Mouse (Mus musculus) limb, embryonic 10.5 days (tissue): Measurements from ENCODE around the gene Wdr43. TPM values are rescaled to one million over a fixed set of nuclear protein-coding genes. Genes with fewer than 3 reads are reported as not detected.

ENCODE experiments used
- DNase-seq: peaks from one replicate; pipeline ENCODE4 v3.0.0-alpha.2; 2017; ENCODE audit warnings: low spot score
- H3K27ac ChIP-seq: fragments of 300-500 bp; sonication (generic); 2 replicates; pipeline ENCODE4 v1.5.1; 2016; ENCODE audit warnings: mild to moderate bottlenecking
- H3K27me3 ChIP-seq: fragments of 300-500 bp; sonication (generic); 2 replicates; pipeline ENCODE4 v1.6.1; 2016; ENCODE audit warnings: low read depth, mild to moderate bottlenecking; ENCODE audit not compliant: poor library complexity, severe bottlenecking
- H3K36me3 ChIP-seq: fragments of 300-500 bp; sonication (generic); 2 replicates; pipeline ENCODE4 v1.6.1; 2016; ENCODE audit warnings: mild to moderate bottlenecking, moderate library complexity
- H3K4me1 ChIP-seq: fragments of 300-500 bp; sonication (generic); 2 replicates; pipeline ENCODE4 v1.6.1; 2016
- H3K4me3 ChIP-seq: fragments of 300-500 bp; sonication (generic); 2 replicates; pipeline ENCODE4 v1.5.1; 2016; ENCODE audit warnings: mild to moderate bottlenecking, moderate library complexity
- H3K9me3 ChIP-seq: fragments of 300-500 bp; sonication (generic); replicated peaks from 2 replicates; pipeline ENCODE4 v1.6.1; 2016; ENCODE audit warnings: mild to moderate bottlenecking
- WGBS: fragments of 180-500 bp; shearing (Covaris S2); methylation state at CpG from one replicate; pipeline ENCODE4 v1.1.7; 2016; 5-methylcytosine and 5-hydroxymethylcytosine counted together
- polyA plus RNA-seq: library from polyadenylated mRNA; unstranded; fragments of >200 nt; fragmentation: Nextera tagmentation; extraction: Ambion mirVana; gene quantifications from 2 replicates; pipeline ENCODE4 v1.2.1, GENCODE M21; 2016

The Wdr43 gene
- polyA plus RNA-seq, 1 experiment from 2014 or later: 116 TPM

- Histone ChIP-seq H3K27me3 (no peaks in the 10 kb centered on the region), H3K4me1 (peaks cover 25% of the 10 kb centered on the region), H3K36me3 (no peaks in the 10 kb centered on the region), H3K9me3 (no peaks in the 10 kb centered on the region), H3K4me3 (no peak overlapping the region), H3K27ac (no peak overlapping the region)
- DNase-seq: no peak
- 84% methylated on average over 8 of the region's 8 CpGs for WGBS
Measured at GRCm38 (mm10) chr17:71695151-71695550, 79.5 kb downstream of the Wdr43 start.

DNA sequence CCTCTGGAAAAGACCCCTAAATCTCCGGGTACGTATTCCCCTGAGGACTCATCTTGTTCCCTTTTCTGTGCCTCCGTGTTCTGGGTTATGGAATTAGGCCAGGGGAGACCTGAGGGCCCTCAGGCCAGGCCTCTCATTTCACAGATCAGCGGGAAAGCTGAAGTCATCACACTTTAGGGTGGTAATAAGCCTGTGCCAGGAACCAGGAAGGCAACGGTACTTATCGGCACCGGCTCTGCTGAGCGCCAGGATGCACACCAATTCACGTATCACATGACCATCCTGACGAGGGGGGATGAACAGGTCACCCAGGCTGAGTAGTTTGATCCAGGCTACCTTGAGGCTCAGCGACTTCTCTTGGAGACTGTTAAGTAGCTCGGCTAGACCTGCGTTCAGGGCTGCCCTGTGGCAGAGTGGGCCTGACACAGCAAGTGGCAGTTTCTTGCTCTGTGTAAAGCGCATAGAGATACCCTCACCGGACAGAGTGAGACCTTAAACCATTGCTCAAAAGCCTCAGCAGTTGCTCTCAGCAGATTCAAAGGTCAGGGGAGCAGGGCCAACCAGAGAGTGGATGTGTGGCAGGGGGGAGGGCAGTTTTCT is 80.1 kb downstream of the Wdr43 start:
- Histone ChIP-seq H3K27me3 (no peaks in the 10 kb centered on the region), H3K4me1 (peaks cover 25% of the 10 kb centered on the region), H3K36me3 (no peaks in the 10 kb centered on the region), H3K27ac (peak overlapping the region; percentile 42; the same call in 1 of the 2 replicates), H3K4me3 (no peak overlapping the region), H3K9me3 (no peaks in the 10 kb centered on the region)
- WGBS: 78% methylated on average over 15 of the region's 15 CpGs
- DNase-seq: no peak

DNA sequence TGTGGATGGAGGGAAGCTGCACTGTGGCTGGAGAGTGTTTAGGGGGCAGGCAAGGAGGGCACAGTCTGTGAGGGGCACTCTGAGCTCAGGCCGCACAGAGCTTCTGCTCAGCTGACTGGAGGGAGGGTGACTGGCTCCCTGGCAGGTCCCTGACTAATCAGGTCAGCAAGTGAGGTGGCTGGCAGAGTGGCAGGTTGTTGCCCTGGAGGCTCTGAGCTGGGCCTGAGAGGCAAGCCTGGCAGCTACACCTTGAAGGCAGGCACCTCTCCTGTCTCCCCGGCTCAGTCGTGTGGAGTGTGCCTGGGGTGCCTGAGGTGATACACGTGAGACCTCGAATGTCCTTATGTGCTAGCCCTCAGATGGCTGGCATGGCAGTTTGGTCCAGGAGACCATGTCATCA is 80.7 kb downstream of the Wdr43 start:
- Histone ChIP-seq H3K4me3 (no peak overlapping the region), H3K36me3 (no peaks in the 10 kb centered on the region), H3K27ac (peak overlapping the region; percentile 42; the same call in 1 of the 2 replicates), H3K9me3 (no peaks in the 10 kb centered on the region), H3K27me3 (no peaks in the 10 kb centered on the region), H3K4me1 (peaks cover 25% of the 10 kb centered on the region)
- DNase-seq: no peak
- WGBS: 85% methylated on average over 5 of the region's 5 CpGs

DNA sequence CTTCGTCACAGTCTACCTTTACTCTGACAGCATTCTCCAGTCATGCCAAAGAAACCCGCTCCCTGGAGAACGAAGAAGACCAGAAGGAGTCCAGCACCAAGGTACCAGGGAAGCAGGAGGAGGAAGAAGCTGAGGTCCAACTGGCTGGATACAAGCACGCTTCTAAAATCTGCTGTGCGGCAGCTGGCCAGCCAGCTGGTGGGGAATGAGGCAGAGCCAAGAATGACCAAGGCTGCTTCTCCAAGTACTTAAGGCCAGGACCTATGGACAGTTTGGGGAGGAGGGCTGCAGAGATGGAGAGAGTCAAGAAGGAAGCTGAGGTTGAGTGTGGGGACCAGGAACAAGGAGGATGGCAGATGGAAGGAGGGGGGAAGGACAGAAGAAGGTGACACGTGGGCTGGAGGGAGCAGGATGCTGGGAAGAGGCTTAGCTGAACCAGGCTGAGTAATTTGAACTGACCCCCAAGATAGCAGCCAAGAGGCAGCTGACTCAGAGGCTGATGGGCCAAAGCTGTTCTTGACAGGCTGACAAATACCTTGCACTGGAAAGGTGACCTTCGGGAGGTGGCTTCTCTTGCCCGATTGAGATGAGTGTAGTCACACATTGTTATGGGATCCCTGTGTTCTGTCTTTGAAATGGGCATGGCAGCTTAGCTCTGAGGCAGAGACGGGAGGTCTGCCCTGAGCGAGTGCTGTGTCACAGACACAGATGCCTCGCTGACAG is 82.4 kb downstream of the Wdr43 start:
- Histone ChIP-seq H3K36me3 (no peaks in the 10 kb centered on the region), H3K4me3 (no peak overlapping the region), H3K27me3 (no peaks in the 10 kb centered on the region), H3K9me3 (no peaks in the 10 kb centered on the region), H3K27ac (no peak overlapping the region), H3K4me1 (peaks cover 21% of the 10 kb centered on the region)
- 78% methylated on average over 11 of the region's 11 CpGs for WGBS
- DNase-seq: no peak

GRCm38 (mm10) chr17:71698619-71698956 is 82.9 kb downstream of the Wdr43 start:
- Histone ChIP-seq H3K9me3 (no peaks in the 10 kb centered on the region), H3K4me3 (no peak overlapping the region), H3K27me3 (no peaks in the 10 kb centered on the region), H3K27ac (no peak overlapping the region), H3K36me3 (no peaks in the 10 kb centered on the region), H3K4me1 (peaks cover 15% of the 10 kb centered on the region)
- WGBS: 93% methylated on average over 11 of the region's 11 CpGs
- no peak for DNase-seq

DNA sequence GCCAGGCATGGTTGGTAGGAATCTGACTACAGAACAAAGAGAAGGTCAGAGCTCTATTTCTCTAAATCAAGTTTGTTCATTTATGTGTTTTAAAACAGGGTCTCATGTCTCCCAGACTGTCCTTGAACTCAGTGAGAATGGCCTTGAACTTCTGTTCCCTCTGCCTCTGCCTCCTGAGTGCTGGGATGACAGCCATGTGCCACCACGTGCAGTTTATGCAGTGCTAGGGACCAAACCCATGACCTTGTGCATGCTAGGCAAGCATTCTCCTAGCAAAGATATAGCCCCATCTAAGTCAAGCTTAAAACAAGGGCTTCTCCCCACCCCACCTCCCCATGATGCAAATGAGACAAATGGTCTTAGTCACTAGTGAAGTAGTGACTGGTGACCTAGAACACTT is 89.4 kb downstream of the Wdr43 start:
- no peak overlapping the region for H3K27ac ChIP-seq
- no peak for DNase-seq
- no peaks in the 10 kb centered on the region for H3K36me3 ChIP-seq
- WGBS: 61% methylated on average over 1 of the region's 1 CpGs
- no peaks in the 10 kb centered on the region for H3K27me3 ChIP-seq
- H3K9me3 ChIP-seq: no peaks in the 10 kb centered on the region
- H3K4me3 ChIP-seq: no peak overlapping the region
- H3K4me1 ChIP-seq: no peaks in the 10 kb centered on the region; the same call in 1 of the 2 replicates

- Histone ChIP-seq H3K4me3 (no peak overlapping the region), H3K4me1 (no peaks in the 10 kb centered on the region; the same call in 1 of the 2 replicates), H3K27me3 (no peaks in the 10 kb centered on the region), H3K9me3 (no peaks in the 10 kb centered on the region), H3K36me3 (no peaks in the 10 kb centered on the region), H3K27ac (no peak overlapping the region)
- WGBS: 88% methylated on average over 14 of the region's 14 CpGs
- no peak for DNase-seq
Measured at GRCm38 (mm10) chr17:71705550-71706480, 90.1 kb downstream of the Wdr43 start.

- Histone ChIP-seq H3K4me1 (no peaks in the 10 kb centered on the region; the same call in 1 of the 2 replicates), H3K9me3 (no peaks in the 10 kb centered on the region), H3K36me3 (no peaks in the 10 kb centered on the region), H3K27ac (no peak overlapping the region), H3K4me3 (no peak overlapping the region), H3K27me3 (no peaks in the 10 kb centered on the region)
- WGBS: 72% methylated on average over 4 of the region's 4 CpGs
- DNase-seq: no peak
Measured at GRCm38 (mm10) chr17:71707715-71708114, 92.0 kb downstream of the Wdr43 start.

Other genes starting within 250 kb of the Wdr43 start
- 5.1 and 6.9 TPM in 2 replicates for gene Gm4707, start 156.0 kb upstream of the Wdr43 start, polyA plus RNA-seq
- 73.6 and 82.6 TPM in 2 replicates for gene Smchd1, start 140.6 kb upstream of the Wdr43 start, polyA plus RNA-seq
- 53.4 and 59.9 TPM in 2 replicates for gene Ndc80, start 89.0 kb upstream of the Wdr43 start, polyA plus RNA-seq
- 0.73 and 0.76 TPM in 2 replicates for gene Spdya, start 63.8 kb upstream of the Wdr43 start, polyA plus RNA-seq
- not detected in 2 replicates for gene Togaram2, start 57.4 kb downstream of the Wdr43 start, polyA plus RNA-seq
- not detected in 2 replicates for gene Pcare, start 137.0 kb downstream of the Wdr43 start, polyA plus RNA-seq
- 2.0 and 2.3 TPM in 2 replicates for gene Clip4, start 152.6 kb downstream of the Wdr43 start, polyA plus RNA-seq